Mouse (Mus musculus): ENCODE results near the gene Ppox.
"Not testable (repeated sequence)": the region's sequence is repeated elsewhere in the genome, so short reads cannot be mapped to it uniquely, and the experiment has no call there.

The Ppox gene

DNA sequence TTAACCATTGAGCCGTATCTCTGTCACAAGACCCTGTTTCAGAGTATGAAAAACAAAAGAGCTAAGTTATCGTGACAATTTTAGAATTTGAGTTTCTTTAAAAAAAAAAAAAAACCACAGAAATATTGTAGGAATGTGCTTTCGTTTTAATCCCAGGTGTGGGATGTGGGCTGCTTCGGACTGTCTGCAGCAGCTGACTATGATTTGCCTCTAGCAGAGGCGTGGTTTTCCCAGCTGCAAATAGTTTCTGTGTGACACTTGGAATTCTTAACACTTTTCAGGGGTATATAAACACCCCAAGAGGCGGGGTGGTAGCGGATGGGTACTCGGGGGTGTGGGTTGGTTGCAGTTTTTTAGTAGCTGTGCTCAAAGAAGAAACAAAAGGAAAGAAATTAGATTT lies 35.6 kb downstream of the Ppox start:
- in situ Hi-C loops (cut with MboI, MseI), result no loop called here

- in situ Hi-C loops (cut with MboI, MseI), result not testable (repeated sequence)
Observed at GRCm38 (mm10) chr1:171241952-171242351, 39.0 kb downstream of the Ppox start.

GRCm38 (mm10) chr1:171240911-171241310 lies 40.1 kb downstream of the Ppox start:
- in situ Hi-C loops (cut with MboI, MseI), result no loop called here

- in situ Hi-C loops (cut with MboI, MseI), result no loop called here
Observed at GRCm38 (mm10) chr1:171239992-171240744, 40.8 kb downstream of the Ppox start.

GRCm38 (mm10) chr1:171238463-171238862 lies 42.5 kb downstream of the Ppox start:
- in situ Hi-C loops (cut with MboI, MseI), result no loop called here

DNA sequence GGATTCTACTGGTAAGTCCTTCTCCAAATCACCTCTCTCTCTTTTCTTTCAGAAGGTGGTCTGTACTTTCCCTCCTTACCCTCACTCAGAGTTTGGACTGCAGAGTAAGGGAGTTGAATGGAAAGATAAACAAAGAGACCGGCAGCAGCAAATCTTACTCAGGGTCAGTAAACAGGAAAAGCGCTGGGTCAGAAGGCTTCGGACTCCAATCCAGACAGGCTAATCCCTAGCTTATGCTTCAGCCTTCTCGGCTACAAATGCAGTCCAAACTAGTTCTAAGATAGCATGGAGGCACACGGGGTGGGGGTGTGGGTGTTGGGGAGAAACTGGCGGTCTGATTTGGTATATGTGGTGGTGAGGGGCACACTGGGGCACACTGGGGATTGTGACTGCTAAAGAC lies 43.5 kb downstream of the Ppox start:
- in situ Hi-C loops (cut with MboI, MseI), result no loop called here

DNA sequence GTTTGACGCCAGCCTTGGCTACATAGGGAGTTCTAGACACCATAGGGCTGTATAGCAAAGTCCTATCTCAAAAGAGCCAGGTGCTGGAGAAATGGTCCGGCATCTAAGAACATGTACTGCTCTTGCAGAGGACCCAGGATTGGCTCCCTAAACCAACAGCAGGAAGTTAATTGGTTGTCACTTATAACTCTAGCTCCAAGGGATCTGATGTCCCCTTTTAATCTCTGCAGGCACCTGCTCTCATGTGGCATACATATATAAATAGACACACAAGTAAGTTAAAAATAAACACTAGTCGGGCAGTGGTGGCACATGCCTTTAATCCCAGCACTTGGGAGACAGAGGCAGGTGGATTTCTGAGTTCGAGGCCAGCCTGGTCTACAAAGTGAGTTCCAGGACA lies 45.2 kb downstream of the Ppox start:
- in situ Hi-C loops (cut with MboI, MseI), result no loop called here

DNA sequence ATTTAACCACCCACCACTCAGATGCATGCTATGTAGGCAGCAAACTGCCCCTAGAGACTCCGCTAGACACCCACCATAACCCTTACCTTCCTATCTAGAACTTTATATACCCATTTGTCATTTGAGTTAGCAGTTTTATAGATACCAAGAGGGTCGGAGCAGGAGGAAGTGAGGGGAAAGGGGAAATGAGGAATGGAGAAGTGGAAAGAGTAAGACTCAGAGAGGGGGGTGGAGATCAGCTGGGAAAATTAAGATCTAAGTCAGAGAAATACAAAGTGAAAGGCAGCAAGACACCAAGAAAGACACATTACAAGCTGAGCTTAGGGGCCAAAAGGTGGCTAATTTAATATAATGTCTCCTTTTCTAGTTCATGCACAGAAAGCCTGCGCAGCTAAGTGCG lies 46.4 kb downstream of the Ppox start:
- in situ Hi-C loops (cut with MboI, MseI), result no loop called here

DNA sequence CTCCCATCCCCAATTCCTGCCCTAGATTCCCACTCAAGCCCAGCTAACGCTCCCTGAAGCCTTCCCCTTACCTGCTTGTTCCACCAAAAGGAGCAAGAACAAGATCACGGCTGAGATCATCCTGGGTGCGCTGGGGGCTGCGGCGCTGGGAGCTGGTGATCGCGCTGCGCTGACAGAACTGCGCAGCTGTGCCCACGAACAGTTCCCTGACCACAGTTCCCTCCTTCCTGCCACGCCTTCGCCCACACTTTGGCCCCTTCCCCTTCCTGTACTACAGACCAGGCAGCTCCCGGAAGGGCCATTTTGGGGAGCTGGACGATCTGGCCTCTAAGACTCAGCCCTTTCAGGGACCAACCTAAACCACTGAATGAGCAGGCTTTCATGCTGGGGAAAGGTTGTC lies 46.9 kb downstream of the Ppox start, which contains the start of gene Fcer1g:
Fcer1g (minus strand) TSS at position 240 of the 400 bp plus-strand sequence.
- in situ Hi-C loops (cut with MboI, MseI), result no loop called here

- in situ Hi-C loops (cut with MboI, MseI), result no loop called here
Observed at GRCm38 (mm10) chr1:171232800-171233730, 47.9 kb downstream of the Ppox start.

- in situ Hi-C loops (cut with MboI, MseI), result no loop called here
Observed at GRCm38 (mm10) chr1:171232348-171232747, 48.6 kb downstream of the Ppox start.

- in situ Hi-C loops (cut with MboI, MseI), result no loop called here
Observed at GRCm38 (mm10) chr1:171231844-171232243, 49.1 kb downstream of the Ppox start.

DNA sequence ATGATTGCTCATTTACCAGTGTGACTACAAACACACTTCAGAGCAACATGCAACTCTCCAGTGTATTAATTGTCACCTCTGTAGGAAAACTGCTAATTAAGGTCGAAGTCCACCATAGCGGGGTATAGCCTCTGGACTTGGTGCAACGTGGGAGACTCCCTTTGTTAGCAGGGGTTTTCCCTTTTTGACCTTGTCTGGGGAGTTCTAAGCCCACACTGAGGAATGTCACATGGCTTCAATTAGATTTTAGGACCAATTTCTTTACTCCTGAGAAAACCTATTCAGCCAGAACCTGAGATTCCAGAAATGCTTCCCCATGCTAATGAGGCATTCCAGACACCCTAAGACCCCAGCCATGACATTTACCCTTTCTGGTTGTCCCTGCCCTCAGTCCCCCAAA lies 50.8 kb downstream of the Ppox start:
- in situ Hi-C loops (cut with MboI, MseI), result no loop called here

- in situ Hi-C loops (cut with MboI, MseI), result no loop called here
Observed at GRCm38 (mm10) chr1:171229750-171230149, 51.2 kb downstream of the Ppox start.

DNA sequence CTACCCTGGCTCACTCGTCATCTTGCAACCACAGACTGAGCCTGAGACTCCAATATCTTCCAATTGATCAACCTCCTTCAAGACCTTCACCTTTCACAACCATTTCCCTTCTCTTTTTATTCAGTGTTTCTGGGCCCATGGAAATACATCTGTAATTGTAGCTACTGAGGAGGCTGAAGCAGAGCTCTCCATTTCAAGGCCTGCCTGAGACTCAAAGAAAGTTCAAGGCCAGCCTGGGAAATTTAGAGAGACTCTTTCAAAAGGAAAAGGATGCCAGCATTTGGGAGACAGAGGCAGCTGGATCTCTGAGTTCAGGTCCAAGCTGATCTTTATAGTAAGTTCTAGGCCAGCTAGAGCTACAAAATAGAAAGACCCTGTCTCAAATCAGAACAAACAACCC lies 53.1 kb downstream of the Ppox start:
- in situ Hi-C loops (cut with MboI, MseI), result no loop called here

DNA sequence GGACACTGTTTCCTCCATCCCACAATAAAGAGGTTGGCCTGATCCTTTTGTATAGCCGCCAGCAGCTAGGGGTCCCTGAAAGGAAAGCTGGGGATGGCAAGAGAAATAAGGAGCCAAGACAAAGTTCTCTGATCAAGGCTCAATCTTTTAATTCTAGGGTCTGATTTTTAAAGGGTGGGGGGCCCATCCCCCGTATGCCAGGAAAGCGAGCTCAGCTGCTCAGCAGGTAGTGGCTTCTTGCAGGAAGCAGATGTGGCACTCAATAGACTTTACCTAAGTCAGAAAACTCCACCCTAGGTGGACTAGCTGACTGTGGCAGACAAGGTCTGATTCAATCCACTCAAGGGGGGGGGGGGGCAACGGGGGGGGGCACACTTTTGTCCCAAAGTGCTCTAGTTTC lies 54.2 kb downstream of the Ppox start:
- in situ Hi-C loops (cut with MboI, MseI), result no loop called here

All from regulatory T cell (primary cell).